Mouse (Mus musculus) heart, postnatal 25 days (tissue): Measurements from ENCODE around the gene Hoxa4. TPM values are rescaled to one million over a fixed set of nuclear protein-coding genes. Genes with fewer than 3 reads are reported as not detected.

Source experiments
- DNase-seq: peaks from one replicate; pipeline ENCODE4 v3.0.0; 2022; ENCODE audit warnings: low spot score
- intact Hi-C: fragments of 180-260 bp; cut with DNase I; formaldehyde crosslinking; loops from one replicate; pipeline ENCODE4 v1.15.1; 2025
- microRNA-seq: library from miRNA; unstranded; fragments of <30 nt; microRNA quantifications from one replicate; pipeline ENCODE4 v1.2.0, GENCODE M21; 2022
- total RNA-seq, 2 experiments: library from RNA; stranded (reverse); gene quantifications; 2 replicates each; pipeline ENCODE4 v1.2.3; 2021

Gene Hoxa4
- total RNA-seq, 2 experiments from 2014 or later: 0.22 to 0.36 TPM

DNA sequence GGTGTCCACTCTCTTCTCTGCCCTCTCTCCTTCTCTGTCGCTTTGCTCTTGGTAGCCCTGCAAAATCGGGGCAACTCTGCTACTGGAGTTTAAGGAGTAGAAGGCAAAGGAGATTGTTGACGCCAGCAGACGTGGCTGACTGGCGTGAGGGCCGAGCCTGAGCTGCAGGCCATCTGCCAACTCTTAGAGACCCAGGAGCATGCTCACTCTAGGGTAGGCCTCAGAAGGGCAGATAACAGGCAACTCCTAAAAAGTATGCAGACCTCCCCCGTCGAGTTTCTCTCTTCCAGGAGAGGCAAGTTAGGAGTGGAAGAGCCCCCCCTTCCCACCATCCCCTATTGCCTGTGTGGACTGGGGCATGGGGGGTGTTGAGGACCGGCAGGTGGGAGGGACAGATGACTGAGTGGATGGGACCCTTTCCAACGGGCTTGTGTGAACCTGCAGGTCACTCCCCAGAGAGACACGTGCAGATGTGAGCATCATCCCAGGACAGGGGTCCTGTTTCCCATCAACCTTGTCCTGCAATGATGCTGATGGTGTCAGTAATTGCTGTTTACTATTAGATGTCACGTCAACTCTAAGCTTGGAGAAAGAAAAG lies 32.3 kb downstream of the Hoxa4 start:
- no peak for DNase-seq
- intact Hi-C loops: no loop called here

DNA sequence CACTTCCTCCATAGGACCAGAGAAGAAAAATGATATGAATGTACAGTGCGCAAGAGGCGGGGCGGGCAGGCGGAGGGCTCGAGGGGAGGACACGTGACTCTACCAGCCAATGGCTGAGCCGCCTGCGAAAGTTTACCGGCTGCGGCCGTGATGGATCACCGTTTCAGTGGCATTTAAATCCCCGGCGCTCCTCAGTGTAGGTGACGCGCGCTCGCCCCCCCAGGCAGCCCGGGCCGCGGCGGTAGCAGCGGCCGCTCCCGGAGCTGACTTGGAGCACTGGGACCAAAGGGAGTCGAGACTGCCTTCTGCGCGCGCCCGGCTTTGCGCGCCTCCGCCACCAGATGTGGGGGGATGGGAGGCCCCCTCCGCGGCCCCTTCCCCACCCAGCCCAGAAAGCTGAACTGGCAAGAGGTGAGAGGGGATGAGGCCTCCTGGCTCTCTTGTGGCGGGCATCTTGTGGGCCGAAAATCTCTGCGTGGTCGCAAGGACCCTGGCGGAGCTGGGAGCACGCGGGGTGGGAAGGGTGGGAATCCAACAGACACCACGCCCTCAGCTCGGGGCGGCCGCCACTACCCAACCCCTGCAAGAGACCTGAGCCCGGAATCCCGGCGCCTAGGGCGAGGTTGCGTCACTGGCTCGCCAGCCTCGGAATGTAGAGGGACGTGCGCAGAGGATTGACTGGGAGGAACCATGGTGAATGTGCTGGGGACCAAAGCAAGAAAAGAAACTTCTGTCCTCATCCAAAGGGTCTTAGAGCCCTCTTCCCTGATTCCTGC lies 33.1 kb downstream of the Hoxa4 start, which contains the start of gene Hoxa1:
Gene Hoxa1, minus strand, starts transcription at position 42 of the 776 bp plus-strand sequence.
- intact Hi-C loops: no loop called here
- peak; percentile 60 for DNase-seq

DNA sequence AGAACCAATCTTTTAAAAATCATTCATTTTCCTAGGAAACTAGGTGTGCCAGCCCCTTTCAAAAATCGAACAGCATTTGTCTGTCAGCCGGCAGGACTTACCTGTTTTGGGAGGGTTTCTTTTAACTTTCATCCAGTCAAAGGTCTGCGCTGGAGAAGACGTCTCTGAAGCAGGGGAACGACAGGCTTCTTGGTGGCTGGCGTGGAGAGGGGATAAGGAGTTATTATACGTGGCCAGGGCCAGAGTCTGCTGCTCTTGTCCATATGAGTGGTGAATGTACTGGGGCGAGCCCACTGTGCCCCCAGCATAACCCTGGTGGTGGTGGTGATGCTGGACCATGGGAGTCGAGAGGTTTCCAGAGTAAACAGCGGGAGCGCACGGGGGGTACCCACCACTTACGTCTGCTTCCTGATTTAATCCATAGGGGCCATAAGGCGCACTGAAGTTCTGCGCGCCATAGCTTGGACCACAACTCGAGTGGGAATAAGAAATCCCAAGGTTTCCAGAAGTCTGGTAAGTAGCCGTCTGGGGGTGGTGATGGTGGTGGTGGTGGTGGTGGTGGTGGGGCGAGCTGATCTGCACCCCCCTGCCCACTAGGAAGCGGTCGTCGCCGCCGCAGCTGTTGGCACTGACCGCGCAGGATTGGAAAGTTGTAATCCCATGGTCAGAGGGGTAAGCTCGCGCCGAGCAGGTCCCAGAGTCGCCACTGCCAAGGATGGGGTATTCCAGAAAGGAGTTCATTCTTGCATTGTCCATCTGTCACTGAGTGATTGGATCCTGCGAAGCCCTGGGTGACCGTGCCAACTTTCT lies 33.9 kb downstream of the Hoxa4 start:
- no peak for DNase-seq
- intact Hi-C loops: no loop called here

DNA sequence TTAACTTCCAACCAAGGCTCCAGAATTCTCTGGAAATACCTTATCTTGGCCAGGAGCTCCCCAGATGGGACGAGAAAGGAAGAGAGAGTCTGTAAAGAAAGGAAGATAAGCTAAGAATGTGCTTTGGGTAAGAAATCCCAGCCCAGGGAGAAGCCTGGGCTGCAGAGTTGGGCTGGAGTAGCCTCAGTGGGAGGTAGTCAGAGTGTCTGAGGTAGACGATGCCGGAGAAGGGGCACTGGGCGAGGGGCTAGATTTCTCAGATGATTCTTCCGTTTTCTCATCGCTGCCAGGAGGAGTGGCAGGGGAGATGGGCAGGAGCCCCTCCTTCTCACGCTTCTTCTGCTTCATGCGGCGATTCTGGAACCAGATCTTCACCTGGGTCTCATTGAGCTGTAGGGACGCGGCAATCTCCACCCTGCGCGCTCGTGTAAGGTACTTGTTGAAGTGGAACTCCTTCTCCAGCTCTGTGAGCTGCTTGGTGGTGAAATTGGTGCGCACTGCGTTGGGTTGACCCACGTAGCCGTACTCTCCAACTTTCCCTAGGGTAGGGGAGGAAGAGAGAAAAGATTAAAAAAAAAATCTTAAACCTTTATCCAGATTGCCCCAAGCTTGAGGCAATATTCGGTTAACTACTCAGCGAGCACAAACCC lies 34.9 kb downstream of the Hoxa4 start:
- intact Hi-C loops: no loop called here
- no peak for DNase-seq

- DNase-seq: no peak
- intact Hi-C loops: no loop called here
Observed at GRCm38 (mm10) chr6:52155471-52155870, 36.1 kb downstream of the Hoxa4 start.

DNA sequence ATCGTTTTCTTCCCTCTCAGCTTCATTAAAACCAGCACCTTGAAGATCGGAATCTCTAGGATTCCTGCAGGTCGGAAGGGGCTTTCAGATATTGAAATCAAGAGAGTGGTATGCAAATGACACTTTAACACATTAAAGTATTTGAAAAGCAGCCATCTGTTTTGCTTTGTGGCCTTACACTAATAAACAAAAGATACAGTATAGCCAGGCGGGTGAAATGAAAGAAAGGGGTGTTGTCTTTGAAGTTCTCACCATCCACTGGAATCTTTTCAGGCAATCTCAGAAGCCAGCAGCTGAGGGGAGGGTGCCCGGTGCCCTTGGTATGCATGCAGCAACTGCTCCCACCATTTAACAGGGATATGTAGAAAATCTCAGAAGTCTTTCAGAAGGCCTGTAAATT lies 37.5 kb downstream of the Hoxa4 start:
- no peak for DNase-seq
- intact Hi-C loops: no loop called here

DNA sequence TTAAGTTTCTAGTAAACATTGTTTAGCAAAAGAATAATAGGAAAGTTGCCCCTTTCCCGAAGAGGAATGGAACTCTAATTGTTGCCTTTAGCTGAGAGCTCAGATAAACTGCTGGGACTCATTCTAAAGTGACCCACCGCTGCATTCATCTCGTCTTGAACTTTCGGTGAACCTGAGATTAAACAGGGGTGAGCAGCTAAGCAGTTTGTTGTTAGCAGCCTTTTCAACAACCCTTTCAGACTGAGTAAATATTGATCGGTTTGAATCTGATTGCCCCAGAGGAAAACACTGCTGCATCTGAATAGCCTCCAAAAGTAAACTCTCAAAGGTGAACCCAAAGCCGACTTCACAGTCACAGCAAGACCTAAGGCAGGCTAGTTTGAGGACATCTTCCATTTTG lies 38.3 kb downstream of the Hoxa4 start:
- intact Hi-C loops: no loop called here
- no peak for DNase-seq

DNA sequence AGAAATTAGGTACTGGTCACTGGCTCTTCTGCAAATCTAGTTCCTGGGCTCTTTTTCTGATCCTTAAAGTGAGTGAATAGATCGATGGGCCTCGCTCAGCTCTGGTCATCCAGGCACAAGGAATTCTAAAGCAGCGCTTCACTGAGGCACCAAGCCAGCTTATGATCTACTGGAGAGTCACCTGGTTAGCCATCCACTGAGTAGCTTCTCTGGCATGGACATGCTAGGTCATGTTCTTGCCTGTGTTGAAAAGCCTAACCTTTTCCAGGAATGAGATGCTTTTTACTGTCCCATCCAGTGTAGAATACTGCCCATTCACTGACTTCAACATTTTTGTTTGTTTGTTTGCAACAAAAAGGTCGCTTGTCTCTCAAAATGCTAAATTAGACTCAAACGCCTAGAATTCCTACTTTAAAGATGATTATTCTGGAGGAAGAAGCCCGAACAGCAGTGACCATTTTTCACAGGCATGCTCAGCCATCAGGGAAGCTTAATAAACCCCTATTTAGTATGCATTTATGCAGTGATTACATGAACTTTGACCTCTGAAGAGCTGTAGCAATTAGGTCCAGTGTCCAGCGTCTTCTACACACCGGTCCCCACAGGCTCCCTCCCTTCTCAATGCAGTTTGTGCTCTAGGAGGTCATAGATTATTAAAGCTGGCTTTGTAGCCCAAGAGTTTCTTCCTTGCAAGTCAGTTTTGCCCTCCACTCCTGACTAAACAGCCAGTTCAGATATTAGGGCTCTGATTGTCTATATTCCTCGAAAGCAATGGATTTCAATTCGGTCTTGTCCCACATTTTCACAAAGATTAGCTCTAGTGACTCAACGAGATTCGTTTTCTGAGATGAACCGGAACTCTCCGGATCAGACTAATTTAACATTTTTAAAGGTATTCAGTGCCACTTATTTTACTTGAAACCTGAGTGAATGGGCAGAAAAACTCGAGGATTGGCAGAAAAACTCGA lies 39.0 kb downstream of the Hoxa4 start:
- intact Hi-C loops: no loop called here
- no peak for DNase-seq

GRCm38 (mm10) chr6:52151571-52151970 lies 40.0 kb downstream of the Hoxa4 start:
- intact Hi-C loops: no loop called here
- DNase-seq: no peak

DNA sequence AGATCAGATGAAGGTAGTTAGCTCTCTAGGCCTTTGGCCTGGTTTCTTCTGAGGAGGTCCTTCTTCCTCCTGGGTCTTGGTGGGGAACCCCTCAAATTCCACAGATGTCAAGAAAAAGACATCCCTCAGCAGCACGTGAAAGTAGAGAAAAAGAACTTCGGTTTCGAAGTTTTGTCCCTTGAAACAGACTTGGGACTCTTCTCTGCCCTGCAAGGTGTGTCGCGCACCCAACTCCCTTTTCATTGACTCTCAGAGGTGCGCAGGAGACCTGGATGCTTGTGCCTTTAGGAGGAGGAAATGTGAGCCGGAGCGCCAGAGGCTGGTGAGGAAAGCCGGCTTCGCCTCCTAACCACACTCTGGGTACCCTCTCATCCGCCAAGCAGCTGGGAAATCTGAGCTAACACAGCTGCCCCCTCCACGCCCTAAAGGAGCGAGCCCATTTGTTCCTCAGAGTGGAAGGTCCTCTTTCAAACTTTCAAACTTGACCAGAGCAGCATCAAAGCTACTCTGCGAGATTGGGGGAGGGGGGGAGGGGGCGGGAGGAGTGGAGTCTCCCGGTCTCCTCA lies 41.1 kb downstream of the Hoxa4 start:
- no peak for DNase-seq
- intact Hi-C loops: no loop called here

Small RNA genes lying within 50 kb of the gene (microRNA-seq; reads per million reads assigned to microRNA genes)
- gene Mir196b: 123 reads per million, percentile 61 among the genes with 10 or more reads in this experiment

Other genes starting within 250 kb of the Hoxa4 start
- gene Skap2, start 179.2 kb downstream of the Hoxa4 start, total RNA-seq: 1 to 10 TPM; 6.9 to 7.8 TPM
- under 1 TPM in 1 of 2 experiments, not detected in 1; 0.16 TPM for gene Hoxa1, start 33.4 kb downstream of the Hoxa4 start, total RNA-seq
- gene Hoxa2, start 26.9 kb downstream of the Hoxa4 start, total RNA-seq: under 1 TPM; 0.31 to 0.34 TPM
- not detected for gene 5730596B20Rik, start 14.3 kb downstream of the Hoxa4 start, total RNA-seq
- 1 to 10 TPM in 1 of 2 experiments, under 1 TPM in 1; 0.52 to 1.3 TPM for gene Hoxa5, start 12.8 kb upstream of the Hoxa4 start, total RNA-seq
- gene Hoxa6, start 17.0 kb upstream of the Hoxa4 start, total RNA-seq: not detected
- gene Hoxa3, start 21.6 kb upstream of the Hoxa4 start, total RNA-seq: 1 to 10 TPM in 1 of 2 experiments, under 1 TPM in 1; 0.48 to 1.0 TPM
- not detected for gene Gm28308, start 21.6 kb upstream of the Hoxa4 start, total RNA-seq
- under 1 TPM; 0.31 to 0.44 TPM for gene Hoxa7, start 30.1 kb upstream of the Hoxa4 start, total RNA-seq
- not detected for gene Hoxa9, start 39.3 kb upstream of the Hoxa4 start, total RNA-seq
- gene Hoxa10, start 49.1 kb upstream of the Hoxa4 start, total RNA-seq: not detected
- not detected for gene Hoxa11, start 54.1 kb upstream of the Hoxa4 start, total RNA-seq
- not detected for gene Hoxa13, start 69.1 kb upstream of the Hoxa4 start, total RNA-seq
- not detected for gene Evx1, start 121.7 kb upstream of the Hoxa4 start, total RNA-seq